Mouse (Mus musculus) layer of hippocampus, postnatal 14 days (tissue): ENCODE measurements around the gene Trip12. TPM values are rescaled to one million over a fixed set of nuclear protein-coding genes. Genes with fewer than 3 reads are reported as not detected.

Experiments used
- DNase-seq, 2 experiments: peaks; one replicate each; pipeline ENCODE4 v3.0.0; 2021 to 2022; ENCODE audit warnings: low spot score in 2 of 2, mixed read lengths in 1 of 2
- long read RNA-seq, 2 experiments: library from polyadenylated mRNA; stranded (forward); transcript quantifications; one replicate each; pipeline ENCODE4 v2.0.0; 2021
- total RNA-seq, 2 experiments: library from RNA; stranded (reverse); gene quantifications; 2 replicates each; pipeline ENCODE4 v1.2.3; 2021

The Trip12 gene
- total RNA-seq, result 100 to 1,000 TPM; 193 to 208 TPM
- long read RNA-seq, experiment 1, full-length matches to known transcripts, result 3 of 21 reads
- long read RNA-seq, experiment 1, partial matches to known transcripts, result 3 of 21 reads
- long read RNA-seq, experiment 1, other reads (novel, unspliced or antisense), result 15 of 21 reads
- long read RNA-seq, experiment 2, full-length matches to known transcripts, result 1 of 26 reads
- long read RNA-seq, experiment 2, partial matches to known transcripts, result 16 of 26 reads
- long read RNA-seq, experiment 2, other reads (novel, unspliced or antisense), result 9 of 26 reads

GRCm38 (mm10) chr1:84840018-84840664 lies at the start of gene Trip12:
Gene Trip12 (minus strand): TSS chr1:84840516.
- DNase-seq, result no peak

DNA sequence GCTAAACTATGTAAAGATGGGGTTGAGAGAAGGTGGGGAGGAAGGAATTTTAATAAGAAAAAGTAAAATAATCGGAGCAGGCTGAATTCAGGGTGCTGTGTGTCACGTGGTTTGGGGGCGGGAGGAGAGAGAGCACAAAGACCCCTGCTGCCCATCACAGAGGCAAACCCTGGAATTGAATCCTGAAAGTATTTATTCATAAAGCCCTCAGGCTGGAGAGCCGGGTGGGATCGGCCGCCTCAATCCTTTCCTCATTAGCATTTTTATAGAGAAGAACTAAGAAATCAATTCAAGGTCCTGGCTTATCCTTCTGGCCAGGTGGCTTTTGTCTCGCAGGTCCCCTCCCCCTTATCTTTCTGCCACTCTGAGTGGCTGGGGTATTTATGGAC lies 49.7 kb upstream of the Trip12 start:
- DNase-seq, result no peak

DNA sequence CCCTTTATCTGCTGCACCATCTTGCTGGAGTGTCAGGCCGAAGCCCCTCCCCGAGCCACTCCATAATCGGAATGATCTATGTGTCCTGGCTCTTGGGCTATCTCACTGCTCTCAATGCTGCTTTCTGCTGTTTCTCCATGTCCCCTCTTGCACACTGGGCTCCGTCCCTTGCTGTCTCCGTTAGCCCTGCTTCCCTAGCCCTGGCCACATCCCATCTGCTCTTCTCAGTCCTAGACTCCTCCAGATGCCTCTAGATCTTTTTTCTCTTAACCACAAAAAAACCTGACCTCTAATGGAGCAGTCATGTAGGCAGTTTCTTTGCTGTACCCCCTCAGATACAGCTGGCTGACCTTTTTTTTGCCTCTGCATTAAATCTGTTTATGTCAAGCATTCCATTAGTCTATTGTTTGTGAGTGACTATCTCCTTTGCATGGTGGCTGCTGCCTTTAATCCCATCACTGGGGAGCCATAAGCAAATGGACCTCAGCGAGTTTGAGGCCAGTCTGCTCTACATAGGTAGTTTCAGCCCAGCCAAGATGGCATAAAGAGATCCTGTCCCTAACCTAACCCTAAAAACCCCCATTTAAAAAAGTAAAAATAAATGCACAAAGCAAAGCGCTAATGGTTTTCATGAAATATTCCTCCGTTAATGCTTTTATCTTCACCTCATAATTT lies 49.2 kb upstream of the Trip12 start:
- no peak for DNase-seq

DNA sequence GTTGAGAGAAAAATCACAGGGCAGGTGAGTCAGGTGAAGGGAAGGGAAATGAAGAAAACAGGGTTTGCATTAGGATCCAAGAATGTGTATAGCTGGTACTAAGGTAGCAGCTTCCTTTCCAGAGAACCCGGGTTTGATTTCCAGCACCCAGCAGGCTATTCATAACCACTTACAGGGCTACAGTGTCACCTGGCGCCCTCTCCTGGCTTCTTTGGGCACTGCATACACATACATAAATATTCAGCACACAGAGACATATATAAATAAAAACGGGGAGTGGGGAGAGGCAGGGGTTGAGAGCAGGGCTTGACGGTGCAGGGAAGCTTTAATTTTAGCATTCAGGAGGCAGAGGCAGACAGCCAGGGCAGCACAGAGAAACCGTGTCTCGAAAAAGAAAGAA lies 45.6 kb upstream of the Trip12 start:
- no peak for DNase-seq

GRCm38 (mm10) chr1:84885174-84885573 lies 44.9 kb upstream of the Trip12 start:
- DNase-seq, result no peak

GRCm38 (mm10) chr1:84883889-84884288 lies 43.6 kb upstream of the Trip12 start:
- no peak for DNase-seq

GRCm38 (mm10) chr1:84882937-84883336 lies 42.6 kb upstream of the Trip12 start:
- DNase-seq, result no peak

- DNase-seq, result no peak
These were observed 41.8 kb upstream of the Trip12 start for GRCm38 (mm10) chr1:84882066-84882532.

- DNase-seq, result peak; percentile 4 to 13
These were observed 41.1 kb upstream of the Trip12 start for GRCm38 (mm10) chr1:84881248-84882065.

DNA sequence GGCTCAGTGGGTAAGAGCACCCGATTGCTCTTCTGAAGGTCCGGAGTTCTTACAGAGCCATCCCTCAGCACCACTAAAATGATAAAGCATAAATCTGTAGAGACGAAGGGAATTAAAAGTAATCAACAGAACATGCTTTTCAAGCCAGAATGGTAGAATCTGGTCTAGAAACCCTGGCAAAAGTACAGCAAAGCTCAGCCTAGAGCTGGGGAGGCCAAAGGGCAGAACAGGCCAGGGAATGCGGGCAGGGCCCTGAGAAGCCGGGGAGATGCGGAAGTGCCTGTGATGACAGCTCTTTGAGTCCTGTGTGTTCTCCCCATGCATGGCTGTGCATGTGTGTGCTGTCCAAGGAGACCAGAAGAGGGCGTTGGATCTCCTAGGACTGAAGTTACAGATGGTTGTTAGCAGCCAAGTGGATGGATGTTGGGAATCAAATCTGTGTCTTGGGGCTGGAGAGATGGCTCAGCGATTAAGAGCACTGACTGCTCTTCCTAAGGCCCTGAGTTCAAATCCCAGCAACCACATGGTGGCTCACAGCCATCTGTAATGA lies 39.3 kb upstream of the Trip12 start:
- no peak for DNase-seq

GRCm38 (mm10) chr1:84877590-84877989 lies 37.3 kb upstream of the Trip12 start:
- no peak for DNase-seq

- DNase-seq, result no peak
These were observed 32.6 kb upstream of the Trip12 start for GRCm38 (mm10) chr1:84872939-84873338.

- DNase-seq, result no peak
These were observed 31.8 kb upstream of the Trip12 start for GRCm38 (mm10) chr1:84872105-84872504.

DNA sequence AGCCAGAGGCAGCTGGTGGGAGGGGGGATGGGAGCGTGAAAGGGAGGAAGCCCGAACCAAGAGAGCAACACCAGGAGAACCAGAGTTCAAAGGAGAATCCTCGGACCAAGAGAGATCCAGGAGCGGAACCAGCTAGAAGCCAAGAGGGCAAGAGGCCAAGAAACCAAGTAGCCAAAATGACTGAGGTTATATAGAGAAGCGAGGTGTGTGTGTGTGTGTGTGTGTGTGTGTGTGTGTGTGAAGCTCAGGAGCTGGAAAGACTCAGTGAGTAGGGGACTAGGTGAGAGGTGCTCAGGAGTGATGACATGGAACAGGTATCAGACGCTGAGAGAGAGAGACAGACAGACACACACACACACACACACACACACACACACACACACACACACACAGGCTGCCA lies 30.8 kb upstream of the Trip12 start:
- no peak for DNase-seq

GRCm38 (mm10) chr1:84869498-84869897 lies 29.2 kb upstream of the Trip12 start:
- DNase-seq, result no peak

DNA sequence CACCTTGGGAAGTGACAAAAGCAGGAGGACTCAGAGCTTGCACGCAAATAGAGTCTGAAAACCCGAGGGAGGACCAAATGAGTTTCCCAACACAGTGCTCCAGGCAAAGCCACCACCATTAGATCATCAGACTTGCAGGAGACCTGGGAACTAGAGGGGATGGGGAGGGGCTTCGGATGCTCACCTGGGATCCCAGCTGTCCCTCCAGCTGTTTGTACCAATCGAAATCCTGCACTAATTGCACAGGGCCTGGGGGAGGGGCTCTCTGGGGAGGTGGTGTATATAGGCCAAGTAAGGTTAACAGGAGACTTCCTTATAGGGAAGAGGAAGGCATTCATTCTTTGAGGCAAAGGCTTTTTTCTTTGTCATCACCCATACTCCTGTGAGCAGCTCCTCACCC lies 28.5 kb upstream of the Trip12 start:
- no peak for DNase-seq

DNA sequence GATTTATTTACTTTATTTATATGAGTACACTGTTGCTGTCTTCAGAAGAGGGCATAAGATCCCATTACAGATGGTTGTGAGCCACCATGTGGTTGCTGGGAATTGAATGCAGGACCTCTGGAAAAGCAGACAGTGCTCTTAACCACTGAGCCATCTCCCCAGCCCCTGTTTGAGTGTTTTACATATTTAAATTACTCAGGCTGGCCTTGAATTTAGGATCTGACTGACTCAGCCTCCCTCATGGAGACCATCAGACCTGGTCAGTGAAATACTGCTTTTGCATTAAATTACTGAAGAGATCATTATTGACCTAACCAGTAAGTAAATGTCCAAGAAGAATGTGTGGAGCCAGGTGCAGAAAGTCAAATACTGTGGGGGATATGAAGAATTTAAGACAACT lies 28.0 kb upstream of the Trip12 start:
- DNase-seq, result no peak

DNA sequence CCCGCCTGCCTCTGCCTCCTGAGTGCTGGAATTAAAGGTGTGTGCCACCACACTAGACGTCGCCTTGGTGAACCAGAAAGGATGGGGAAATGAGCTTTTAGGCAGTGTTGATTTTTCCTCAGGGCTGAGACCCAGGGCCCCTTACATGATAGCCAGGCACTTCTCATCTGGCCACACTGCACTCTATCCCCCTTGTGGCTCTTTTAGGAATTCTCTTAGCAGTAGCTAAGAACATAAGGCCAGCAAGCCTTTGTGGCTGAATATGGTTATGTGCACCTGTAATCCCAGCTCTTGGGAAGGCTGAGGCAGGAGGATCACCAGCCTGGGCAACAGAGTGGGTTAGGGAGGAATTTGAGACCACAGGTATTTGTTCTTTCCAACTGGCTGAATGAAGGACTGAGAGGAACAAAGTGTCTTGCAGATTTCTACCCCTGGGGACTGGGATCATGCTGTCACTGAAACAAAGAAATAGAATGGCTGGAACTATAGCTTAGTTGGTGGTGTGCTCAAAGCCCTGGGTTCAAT lies 26.5 kb upstream of the Trip12 start:
- no peak for DNase-seq

- DNase-seq, result no peak
These were observed 25.9 kb upstream of the Trip12 start for GRCm38 (mm10) chr1:84866231-84866630.

DNA sequence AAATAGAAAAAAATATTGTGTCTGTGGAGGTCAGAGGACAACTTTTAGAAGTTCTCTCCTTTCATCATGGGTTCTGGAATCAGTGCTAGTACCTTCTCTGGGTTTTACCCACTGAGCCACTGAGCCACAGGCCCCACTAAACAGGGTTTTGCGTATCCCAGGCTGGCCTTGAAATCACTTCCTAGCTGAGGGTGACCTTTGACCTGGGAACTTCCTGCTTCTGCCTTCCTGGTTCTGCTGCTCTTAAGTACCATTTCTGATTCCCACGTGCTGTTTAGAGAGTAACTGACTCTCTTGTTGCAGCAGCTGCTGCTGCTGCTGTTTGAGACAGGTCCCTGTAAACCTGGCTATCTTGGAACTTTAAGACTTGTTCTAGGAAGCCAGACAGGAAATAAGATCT lies 24.3 kb upstream of the Trip12 start:
- DNase-seq, result no peak

DNA sequence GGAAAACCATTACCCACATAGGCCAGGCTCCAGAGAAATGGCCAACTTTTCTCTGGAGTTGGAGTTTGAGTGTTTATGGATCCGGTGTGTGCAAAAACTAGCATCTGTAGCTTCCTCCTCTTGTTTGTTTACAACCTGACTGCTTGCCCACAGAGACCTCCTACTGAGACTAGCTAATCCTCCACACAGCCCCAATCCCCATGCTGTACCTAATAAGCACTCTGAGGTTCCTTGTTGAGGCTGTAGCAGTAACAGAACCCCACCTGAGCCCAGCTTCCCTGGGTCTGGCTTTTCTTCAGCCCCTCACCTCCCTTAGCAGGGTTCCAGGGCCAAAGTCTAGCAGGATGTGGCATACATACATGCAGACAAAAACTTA lies 20.9 kb upstream of the Trip12 start:
- DNase-seq, result no peak
